Mouse (Mus musculus) intestine, postnatal 0 days (tissue): ENCODE results near the gene Fbxw5. TPM values are rescaled to one million over a fixed set of nuclear protein-coding genes. Genes with fewer than 3 reads are reported as not detected.

Experiments
- ATAC-seq: fragments of 200-750 bp; cut with Nextera tagmentation; 2 replicates; pipeline ENCODE4 v1.8.0; 2017; ENCODE audit warnings: mild to moderate bottlenecking, moderate TSS enrichment, moderate library complexity
- H3K27ac ChIP-seq: fragments of 300-500 bp; sonication (generic); 2 replicates; pipeline ENCODE4 v1.5.1; 2014; ENCODE audit warnings: mild to moderate bottlenecking, low read depth, low read length, moderate library complexity
- H3K27me3 ChIP-seq: fragments of 300-500 bp; sonication (generic); replicated peaks from 2 replicates; pipeline ENCODE4 v1.6.1; 2014; ENCODE audit warnings: low read length, mixed read lengths; ENCODE audit not compliant: control insufficient read depth, insufficient read depth
- H3K36me3 ChIP-seq: fragments of 300-500 bp; sonication (generic); 2 replicates; pipeline ENCODE4 v1.6.1; 2014; ENCODE audit warnings: mild to moderate bottlenecking, moderate library complexity; ENCODE audit not compliant: control insufficient read depth, insufficient read depth
- H3K4me1 ChIP-seq: fragments of 300-500 bp; sonication (generic); replicated peaks from 2 replicates; pipeline ENCODE4 v1.6.1; 2014; ENCODE audit warnings: antibody characterized with exemption, low read length, mixed read lengths; ENCODE audit not compliant: control insufficient read depth, insufficient read depth
- H3K4me2 ChIP-seq: fragments of 300-500 bp; sonication (generic); replicated peaks from 2 replicates; pipeline ENCODE4 v1.6.1; 2014; ENCODE audit warnings: low read depth, mild to moderate bottlenecking, moderate library complexity
- H3K4me3 ChIP-seq: fragments of 300-500 bp; sonication (generic); 2 replicates; pipeline ENCODE4 v1.5.1; 2014; ENCODE audit warnings: low read depth, low read length
- H3K9ac ChIP-seq: fragments of 300-500 bp; sonication (generic); 2 replicates; pipeline ENCODE4 v1.6.1; 2014; ENCODE audit warnings: mild to moderate bottlenecking, low read depth, low read length
- H3K9me3 ChIP-seq: fragments of 300-500 bp; sonication (generic); 2 replicates; pipeline ENCODE4 v1.6.1; 2016; ENCODE audit warnings: mixed run types; ENCODE audit not compliant: control insufficient read depth
- CTCF ChIP-seq: sonication (generic); IDR thresholded peaks from 2 replicates; pipeline ENCODE4 v1.5.1; 2016; ENCODE audit warnings: low read depth, mild to moderate bottlenecking, control low read depth, antibody characterized with exemption, moderate library complexity
- WGBS: fragments of 180-500 bp; shearing (Covaris S2); extraction: QIAGEN DNeasy Blood & Tissue Kit; methylation state at CpG from one replicate; pipeline ENCODE4 v1.1.7; 2014; 5-methylcytosine and 5-hydroxymethylcytosine counted together
- polyA plus RNA-seq: library from polyadenylated mRNA; unstranded; fragments of >200 nt; fragmentation: Nextera tagmentation; extraction: Ambion mirVana; gene quantifications from 2 replicates; pipeline ENCODE4 v1.2.1, GENCODE M21; 2015

Gene Fbxw5
- polyA plus RNA-seq, 1 experiment from 2014 or later = 38.5 TPM

GRCm38 (mm10) chr2:25465816-25466635 is 34.5 kb upstream of the Fbxw5 start:
- H3K27me3 ChIP-seq = no peaks in the 10 kb centered on the region
- 0 out of 2 replicates have a peak overlapping the region, but pooled peaks have one; percentile 11 for H3K9ac ChIP-seq
- no peak for TF ChIP-seq CTCF
- peaks cover 9% of the 10 kb centered on the region; the same call in 1 of the 2 replicates for H3K4me1 ChIP-seq
- H3K9me3 ChIP-seq = no peaks in the 10 kb centered on the region
- H3K27ac ChIP-seq = no peak overlapping the region
- no peak overlapping the region for H3K4me2 ChIP-seq
- H3K36me3 ChIP-seq = no peaks in the 10 kb centered on the region
- WGBS = 62% methylated on average over 10 of the region's 10 CpGs
- no peak for ATAC-seq
- H3K4me3 ChIP-seq = no peak overlapping the region

GRCm38 (mm10) chr2:25467606-25468303 is 32.8 kb upstream of the Fbxw5 start:
- Histone ChIP-seq H3K9ac (no peak overlapping the region), H3K36me3 (no peaks in the 10 kb centered on the region), H3K4me1 (0 out of 2 replicates have a peak, but pooled peaks cover 3% of the 10 kb centered on the region), H3K4me2 (no peak overlapping the region), H3K27ac (no peak overlapping the region), H3K9me3 (no peaks in the 10 kb centered on the region), H3K4me3 (no peak overlapping the region), H3K27me3 (no peaks in the 10 kb centered on the region)
- no peak for TF ChIP-seq CTCF
- no peak for ATAC-seq
- WGBS = 69% methylated on average over 14 of the region's 14 CpGs

GRCm38 (mm10) chr2:25468962-25469915 is 31.3 kb upstream of the Fbxw5 start:
- ATAC-seq = no peak
- H3K4me2 ChIP-seq = no peak overlapping the region

DNA sequence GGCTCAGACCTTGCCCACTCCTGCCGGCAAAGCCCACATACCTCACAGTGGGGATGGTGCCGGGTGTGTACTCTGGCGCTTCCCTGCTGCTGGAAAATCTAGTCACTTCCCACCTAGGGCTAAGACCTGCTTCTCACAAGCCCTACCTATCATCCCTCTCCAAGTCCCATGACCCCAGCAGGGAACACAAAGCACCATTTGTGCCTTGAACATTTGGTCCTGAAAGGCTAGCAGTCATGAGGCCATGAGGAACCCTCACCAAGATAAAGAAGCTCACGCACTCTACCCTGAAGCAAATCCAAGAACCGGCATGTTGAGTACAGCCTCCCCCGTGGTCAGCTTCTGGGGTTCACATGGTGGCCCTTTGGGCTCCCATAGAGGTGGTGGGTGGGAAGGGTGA is 30.6 kb upstream of the Fbxw5 start, which contains the start of gene Ptgds:
Gene Ptgds, minus strand, starts transcription at position 78 of the 400 bp plus-strand sequence.
- ATAC-seq = no peak
- no peak for TF ChIP-seq CTCF
- Histone ChIP-seq H3K4me3 (no peak within 1 kb of the TSS), H3K4me2 (no peak within 1 kb of the TSS), H3K36me3 (no peaks in the 10 kb centered on the region), H3K4me1 (0 out of 2 replicates have a peak, but pooled peaks cover 3% of the 10 kb centered on the region), H3K27me3 (no peaks in the 10 kb centered on the region), H3K9ac (no peak within 1 kb of the TSS), H3K9me3 (no peaks in the 10 kb centered on the region), H3K27ac (no peak within 1 kb of the TSS)
- WGBS = 63% methylated on average over 6 of the region's 6 CpGs

More at GRCm38 (mm10) chr2:25468962-25469915, 31.3 kb upstream of the Fbxw5 start:
- TF ChIP-seq CTCF = no peak
- WGBS = 76% methylated on average over 10 of the region's 10 CpGs
- no peaks in the 10 kb centered on the region for H3K36me3 ChIP-seq
- H3K27ac ChIP-seq = no peak overlapping the region
- H3K4me3 ChIP-seq = no peak overlapping the region
- H3K27me3 ChIP-seq = no peaks in the 10 kb centered on the region
- H3K9me3 ChIP-seq = no peaks in the 10 kb centered on the region
- H3K4me1 ChIP-seq = 0 out of 2 replicates have a peak, but pooled peaks cover 3% of the 10 kb centered on the region
- no peak overlapping the region for H3K9ac ChIP-seq

- Histone ChIP-seq H3K4me3 (no peak overlapping the region), H3K36me3 (no peaks in the 10 kb centered on the region), H3K27me3 (no peaks in the 10 kb centered on the region), H3K4me1 (0 out of 2 replicates have a peak, but pooled peaks cover 3% of the 10 kb centered on the region), H3K4me2 (no peak overlapping the region), H3K9ac (no peak overlapping the region), H3K9me3 (no peaks in the 10 kb centered on the region), H3K27ac (no peak overlapping the region)
- 78% methylated on average over 2 of the region's 2 CpGs for WGBS
- no peak for ATAC-seq
- no peak for TF ChIP-seq CTCF
Observed at GRCm38 (mm10) chr2:25472550-25472949, 28.0 kb upstream of the Fbxw5 start.
